Comparison of ENCODE assay signal across 8 mouse cellular contexts in the genomic region with DNA sequence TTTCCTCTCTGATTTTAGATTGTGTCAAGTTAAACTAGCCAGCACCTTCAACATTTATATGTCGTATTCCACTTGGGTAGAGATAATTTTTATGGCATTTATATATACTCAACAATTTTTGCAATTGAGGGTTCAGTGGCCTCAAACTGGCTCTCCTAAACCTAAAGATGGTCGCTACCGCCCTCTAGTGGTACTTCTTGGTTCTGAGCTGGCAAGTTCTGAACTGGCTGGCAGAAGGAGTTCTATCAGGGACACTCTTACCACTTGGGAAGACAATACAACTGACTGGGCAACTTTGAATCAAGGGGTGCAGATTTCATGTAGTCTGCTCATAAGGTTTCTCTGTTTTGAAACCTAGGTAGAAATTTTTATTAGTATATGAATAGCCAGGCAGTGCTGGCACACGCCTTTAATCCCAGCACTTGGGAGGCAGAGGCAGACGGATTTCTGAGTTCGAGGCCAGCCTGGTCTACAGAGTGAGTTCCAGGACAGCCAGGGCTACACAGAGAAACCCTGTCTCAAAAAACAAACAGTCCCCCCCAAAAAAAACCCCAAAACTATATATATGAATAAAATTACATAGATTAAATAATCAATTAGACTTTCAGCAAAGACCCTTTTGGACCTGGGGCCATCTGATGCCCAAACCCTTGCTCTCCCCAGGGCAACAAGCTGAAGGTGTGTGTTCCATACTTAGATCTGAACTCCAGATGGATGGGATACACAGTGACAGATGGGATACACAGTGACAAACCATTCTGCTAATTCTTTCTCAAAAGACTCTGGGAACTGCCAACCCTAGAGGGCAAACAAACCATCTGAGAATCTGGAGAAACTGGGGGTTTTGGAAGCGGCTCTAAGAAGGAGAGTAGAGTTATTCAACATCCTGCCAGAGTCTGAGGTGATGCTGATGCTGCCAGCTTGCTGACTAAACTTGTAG. TPM values are rescaled to one million over a fixed set of nuclear protein-coding genes. Genes with fewer than 3 reads are reported as not detected.
DNase-seq lines count a peak whose midpoint lies in the region; ATAC-seq lines count a peak whose summit lies in the region.

No protein-coding gene starts in this region.

- no peak overlapping the region for H3K9ac ChIP-seq in forebrain, embryonic 14.5 days (ENCODE audit: low read length)
- H3K9ac ChIP-seq in hindbrain, embryonic 16.5 days (ENCODE audit: low read depth, low read length) = no peak overlapping the region
- H3K9ac ChIP-seq in midbrain, embryonic 11.5 days (ENCODE audit: low read length) = no peak overlapping the region

- H3K4me2 ChIP-seq in forebrain, embryonic 14.5 days (ENCODE audit: low read length) = no peak overlapping the region
- no peak overlapping the region for H3K4me2 ChIP-seq in hindbrain, embryonic 16.5 days (ENCODE audit: low read length)
- H3K4me2 ChIP-seq in midbrain, embryonic 11.5 days = no peak overlapping the region

- no peak overlapping the region for H3K27ac ChIP-seq in forebrain, embryonic 14.5 days (ENCODE audit: low read depth, low read length)
- H3K27ac ChIP-seq in hindbrain, embryonic 16.5 days (ENCODE audit: low read depth, low read length) = no peak overlapping the region
- no peak overlapping the region for H3K27ac ChIP-seq in midbrain, embryonic 11.5 days (ENCODE audit: low read depth, low read length)

- intact Hi-C loops in heart, postnatal 25 days (cut with DNase I) = loop anchor here (5.0 to 10.0 kb wide), 4 partner anchors 229 to 1329 kb away; a partner anchor contains a TSS

- no peak overlapping the region for H3K4me3 ChIP-seq in forebrain, embryonic 14.5 days (ENCODE audit: low read depth, low read length)
- no peak overlapping the region for H3K4me3 ChIP-seq in hindbrain, embryonic 16.5 days (ENCODE audit: low read length)
- no peak overlapping the region for H3K4me3 ChIP-seq in midbrain, embryonic 11.5 days (ENCODE audit: low read depth, low read length)

- WGBS in forebrain, embryonic 14.5 days = 51% methylated on average over 7 of the region's 7 CpGs
- 56% methylated on average over 7 of the region's 7 CpGs for WGBS in hindbrain, embryonic 16.5 days
- WGBS in midbrain, embryonic 11.5 days = 53% methylated on average over 7 of the region's 7 CpGs

- H3K27me3 ChIP-seq in forebrain, embryonic 14.5 days (replicated peaks; ENCODE audit: control insufficient read depth, insufficient read depth, low read length) = no peaks in the 10 kb centered on the region
- no peaks in the 10 kb centered on the region for H3K27me3 ChIP-seq in hindbrain, embryonic 16.5 days (replicated peaks; ENCODE audit: control insufficient read depth, insufficient read depth, low read length)
- no peaks in the 10 kb centered on the region for H3K27me3 ChIP-seq in midbrain, embryonic 11.5 days (ENCODE audit: control insufficient read depth, insufficient read depth, low read length)

- DNase-seq in heart, adult 18-20 months = peak; percentile 47 to 89
- DNase-seq in heart, postnatal 25 days (ENCODE audit: low spot score) = no peak
- DNase-seq in forebrain, embryonic 14.5 days (ENCODE audit: low spot score) = peak; percentile 86
- peak; percentile 65 to 68 for DNase-seq in layer of hippocampus, postnatal 36 days
- peak; percentile 97 for DNase-seq in midbrain, embryonic 11.5 days (ENCODE audit: low spot score, missing footprints)
- DNase-seq in skeletal muscle tissue, adult 2 months (ENCODE audit: low read depth, low spot score) = peak; percentile 48

- peak; percentile 66; the same call in 1 of the 2 replicates for ATAC-seq in cerebellum, adult (ENCODE audit: insufficient number of reproducible peaks, low FRiP score, low TSS enrichment)
- peak; percentile 61 for ATAC-seq in forebrain, embryonic 14.5 days
- peak; percentile 64 for ATAC-seq in hindbrain, embryonic 16.5 days
- peak; percentile 63 for ATAC-seq in midbrain, embryonic 11.5 days (ENCODE audit: low FRiP score)

- no peaks in the 10 kb centered on the region for H3K9me3 ChIP-seq in forebrain, embryonic 14.5 days (replicated peaks; ENCODE audit: control insufficient read depth, low read length)
- no peaks in the 10 kb centered on the region for H3K9me3 ChIP-seq in hindbrain, embryonic 16.5 days (ENCODE audit: control insufficient read depth, low read length)
- no peaks in the 10 kb centered on the region for H3K9me3 ChIP-seq in midbrain, embryonic 11.5 days (ENCODE audit: control insufficient read depth, low read length)

- no peaks in the 10 kb centered on the region for H3K36me3 ChIP-seq in forebrain, embryonic 14.5 days (ENCODE audit: control insufficient read depth, insufficient read depth, low read length)
- no peaks in the 10 kb centered on the region for H3K36me3 ChIP-seq in hindbrain, embryonic 16.5 days (ENCODE audit: control insufficient read depth, insufficient read depth, low read length)
- no peaks in the 10 kb centered on the region for H3K36me3 ChIP-seq in midbrain, embryonic 11.5 days (ENCODE audit: control insufficient read depth, insufficient read depth, low read length)

- no peaks in the 10 kb centered on the region for H3K4me1 ChIP-seq in forebrain, embryonic 14.5 days (ENCODE audit: control insufficient read depth, insufficient read depth, low read length)
- H3K4me1 ChIP-seq in hindbrain, embryonic 16.5 days (ENCODE audit: control insufficient read depth, insufficient read depth, low read depth, low read length) = no peaks in the 10 kb centered on the region
- no peaks in the 10 kb centered on the region for H3K4me1 ChIP-seq in midbrain, embryonic 11.5 days (ENCODE audit: control insufficient read depth, insufficient read depth, low read length)

RNA-seq across cellular contexts. Expression of a gene that starts 4.0 kb away (rescaled TPM):
- not detected for total RNA-seq in heart, adult 18-20 months (2021)
- total RNA-seq in heart, postnatal 25 days (2021) = not detected
- polyA plus RNA-seq in forebrain, embryonic 14.5 days (2014; fragmentation: Nextera tagmentation; extraction: Ambion mirVana) = not detected in 2 replicates
- polyA plus RNA-seq in hindbrain, embryonic 16.5 days (2015; fragmentation: Nextera tagmentation; extraction: Ambion mirVana) = not detected in 2 replicates
- not detected for total RNA-seq in layer of hippocampus, postnatal 36 days (2021)
- polyA plus RNA-seq in midbrain, embryonic 11.5 days (2014; fragmentation: Nextera tagmentation; extraction: Ambion mirVana) = 0.15 TPM in 1 of 2 replicates, not detected in the other

RNA-seq across cellular contexts. Expression of a gene that starts 43.7 kb away (rescaled TPM):
- total RNA-seq in heart, adult 18-20 months (2021) = under 1 TPM; 0.42 to 0.46 TPM
- under 1 TPM; 0.18 to 0.22 TPM for total RNA-seq in heart, postnatal 25 days (2021)
- polyA plus RNA-seq in forebrain, embryonic 14.5 days (2014; fragmentation: Nextera tagmentation; extraction: Ambion mirVana) = 28.1 and 28.8 TPM in 2 replicates
- polyA plus RNA-seq in hindbrain, embryonic 16.5 days (2015; fragmentation: Nextera tagmentation; extraction: Ambion mirVana) = 8.6 and 12.1 TPM in 2 replicates
- total RNA-seq in layer of hippocampus, postnatal 36 days (2021) = under 1 TPM; 0.30 to 0.51 TPM
- polyA plus RNA-seq in midbrain, embryonic 11.5 days (2014; fragmentation: Nextera tagmentation; extraction: Ambion mirVana) = 114 and 138 TPM in 2 replicates

RNA-seq across cellular contexts. Expression of a gene that starts 54.8 kb away (rescaled TPM):
- total RNA-seq in heart, adult 18-20 months (2021) = not detected
- not detected for total RNA-seq in heart, postnatal 25 days (2021)
- polyA plus RNA-seq in forebrain, embryonic 14.5 days (2014; fragmentation: Nextera tagmentation; extraction: Ambion mirVana) = 0.51 and 0.72 TPM in 2 replicates
- polyA plus RNA-seq in hindbrain, embryonic 16.5 days (2015; fragmentation: Nextera tagmentation; extraction: Ambion mirVana) = 0.66 and 1.3 TPM in 2 replicates
- not detected for total RNA-seq in layer of hippocampus, postnatal 36 days (2021)
- polyA plus RNA-seq in midbrain, embryonic 11.5 days (2014; fragmentation: Nextera tagmentation; extraction: Ambion mirVana) = 0.97 and 1.0 TPM in 2 replicates
